Mouse (Mus musculus) retina, adult 2 months (tissue): ENCODE results near the gene Mdh2.

Experiments
- DNase-seq: peaks from one replicate; pipeline ENCODE4 v3.0.0-alpha.2; 2012; ENCODE audit warnings: low read depth, low spot score

Gene Mdh2

DNA sequence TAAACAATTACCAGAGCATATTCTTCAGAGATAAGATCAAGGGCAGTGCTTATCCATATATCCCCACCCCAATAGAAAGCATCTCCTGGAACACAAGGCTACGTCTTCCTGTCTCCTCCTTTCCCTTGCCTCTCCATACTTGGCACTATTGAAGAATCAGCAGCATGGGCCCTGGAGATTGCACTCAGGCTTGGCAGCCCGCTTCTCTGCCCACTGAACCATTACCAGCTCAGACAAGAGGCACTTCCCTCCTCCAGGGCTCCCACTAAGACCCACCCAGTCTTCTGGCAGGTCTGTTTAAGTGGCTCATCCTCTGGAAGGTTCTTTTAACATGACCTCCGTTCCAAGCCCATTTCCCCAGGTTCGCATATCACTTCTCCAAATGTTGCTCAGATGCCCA lies 1.7 kb upstream of the Mdh2 start:
- DNase-seq = no peak

DNA sequence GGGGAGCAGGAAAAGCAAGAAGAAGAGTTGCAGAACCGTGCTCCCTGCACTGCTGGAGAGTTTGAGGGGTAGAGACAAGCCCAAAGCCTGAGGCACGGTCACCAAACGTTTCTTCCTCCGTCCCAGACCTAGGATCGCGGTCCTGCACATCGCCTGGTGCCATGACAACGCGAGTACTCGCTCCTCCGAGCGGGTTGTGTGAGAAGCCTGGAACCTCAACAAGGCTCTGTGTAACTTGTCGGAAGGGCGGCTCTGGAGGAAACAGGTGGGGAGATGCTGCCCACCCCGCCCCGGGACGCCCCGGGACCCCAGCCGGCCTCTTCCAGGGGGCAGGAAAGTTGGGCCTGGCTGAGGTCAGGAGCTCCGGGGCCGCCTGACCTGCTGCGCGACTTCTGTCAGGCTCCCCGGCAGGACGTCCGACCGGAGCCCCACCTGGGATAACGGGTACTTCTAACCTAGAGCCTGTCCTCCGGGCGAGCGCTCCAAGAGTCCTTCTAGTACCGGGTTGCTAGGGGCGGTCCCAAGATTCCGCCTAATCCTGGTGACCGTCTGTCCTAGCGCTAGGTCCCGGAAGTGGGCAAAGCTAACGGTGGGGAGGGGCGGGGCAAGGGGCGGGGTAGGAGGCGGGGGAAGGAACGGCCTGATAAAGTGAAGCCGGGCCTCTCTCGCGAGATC lies 347 bp upstream of the Mdh2 start, which contains the start of gene Styxl1:
Styxl1 (minus strand) TSS at position 590 of the 675 bp plus-strand sequence.
- DNase-seq = no peak

DNA sequence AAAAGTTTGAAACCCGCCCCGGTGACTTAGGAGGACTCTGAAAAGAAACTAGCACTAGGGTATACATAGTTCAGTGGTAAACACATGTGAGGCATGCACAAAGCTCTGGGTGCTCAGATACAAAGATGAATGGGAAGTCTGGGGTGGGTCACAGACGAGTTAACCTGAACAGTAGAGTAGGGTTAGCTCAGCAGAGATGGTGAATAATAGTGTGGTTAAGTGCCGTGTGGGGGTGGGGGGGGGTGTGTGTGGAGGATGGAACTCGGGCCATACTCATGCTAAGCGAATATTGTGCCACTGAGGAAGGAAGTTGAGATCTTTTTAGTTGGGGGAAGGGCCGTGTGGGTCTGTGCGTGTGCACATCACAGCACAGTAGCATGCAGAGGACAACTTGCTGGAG lies 2.1 kb downstream of the Mdh2 start:
- DNase-seq = no peak

DNA sequence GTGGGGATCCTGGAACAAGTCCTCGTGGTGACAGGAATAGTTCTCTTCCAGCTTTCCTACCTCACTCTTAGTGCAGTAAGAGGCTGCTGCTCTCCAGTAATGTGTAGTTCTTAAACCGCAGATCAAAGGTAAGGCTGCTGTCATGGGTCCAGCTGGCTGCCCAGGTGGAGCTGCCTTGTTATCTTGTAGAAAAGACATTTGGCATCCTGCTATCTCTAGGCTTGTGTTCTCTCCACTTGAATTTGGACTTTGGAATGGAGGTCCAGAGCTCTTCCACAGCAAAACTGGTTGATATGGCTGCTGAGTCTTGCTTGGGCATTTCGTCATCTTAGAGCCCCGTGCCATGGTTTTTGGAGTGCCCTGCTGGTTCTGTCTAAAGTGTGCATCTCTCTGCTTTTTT lies 4.6 kb downstream of the Mdh2 start:
- no peak for DNase-seq

GRCm38 (mm10) chr5:135793996-135794858 lies 15.9 kb downstream of the Mdh2 start:
- peak; percentile 83 for DNase-seq

DNA sequence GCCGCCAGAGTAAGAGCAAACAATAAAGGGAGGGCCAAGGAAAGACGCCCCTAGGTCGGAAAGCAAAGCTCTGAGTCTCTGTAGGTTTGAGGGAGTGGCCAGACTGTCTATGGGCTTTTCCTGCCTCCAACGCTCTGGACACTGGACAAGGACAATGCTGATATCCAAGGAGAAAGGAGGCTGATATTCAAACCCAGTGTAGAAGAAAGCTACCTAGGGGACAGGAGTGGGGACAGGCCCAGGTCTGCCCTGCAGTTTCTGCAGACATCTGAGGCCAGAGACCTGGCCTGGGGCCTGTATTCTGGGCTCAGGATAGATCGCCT lies 16.5 kb downstream of the Mdh2 start:
- DNase-seq = no peak

GRCm38 (mm10) chr5:135799746-135800145 lies 21.5 kb downstream of the Mdh2 start:
- DNase-seq = no peak

GRCm38 (mm10) chr5:135800927-135801326 lies 22.6 kb downstream of the Mdh2 start:
- DNase-seq = no peak

GRCm38 (mm10) chr5:135802641-135803040 lies 24.4 kb downstream of the Mdh2 start:
- no peak for DNase-seq

DNA sequence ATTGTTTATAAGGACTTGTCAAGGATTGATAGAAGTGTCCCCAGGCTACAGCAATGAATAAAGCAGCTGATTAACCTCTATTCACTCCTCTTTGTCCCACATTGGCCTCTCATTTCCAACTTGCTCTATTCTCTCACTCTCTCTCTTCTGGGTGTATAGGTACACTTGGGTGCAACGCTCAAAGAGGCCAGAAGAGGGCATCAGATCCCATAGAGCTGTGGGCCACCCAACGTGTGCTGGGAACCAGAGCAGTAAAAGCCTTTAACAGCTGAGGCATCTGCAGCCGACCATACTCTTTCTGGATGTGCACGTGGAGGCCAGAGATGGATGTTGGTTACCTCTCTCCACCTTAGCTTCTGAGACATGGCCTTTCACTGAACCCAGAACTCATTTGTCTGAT lies 24.9 kb downstream of the Mdh2 start:
- no peak for DNase-seq

DNA sequence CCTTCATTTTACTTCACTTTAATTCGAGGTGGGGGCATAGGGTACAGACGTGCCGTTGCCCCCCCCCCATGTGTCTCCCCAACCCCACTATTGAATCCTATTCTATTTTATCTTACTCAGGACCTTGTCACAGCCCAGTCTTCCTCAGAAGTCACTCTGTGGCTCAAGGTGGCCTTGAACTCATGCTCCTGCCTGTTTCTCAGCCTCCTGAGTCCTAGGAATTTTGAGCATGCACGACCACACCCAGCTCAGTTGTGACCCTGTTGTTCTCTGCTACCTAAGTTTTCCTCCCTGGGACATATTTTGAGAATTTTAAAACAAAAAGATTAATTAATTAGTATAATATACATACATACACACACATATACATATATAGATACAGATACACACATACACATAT lies 25.4 kb downstream of the Mdh2 start:
- no peak for DNase-seq

DNA sequence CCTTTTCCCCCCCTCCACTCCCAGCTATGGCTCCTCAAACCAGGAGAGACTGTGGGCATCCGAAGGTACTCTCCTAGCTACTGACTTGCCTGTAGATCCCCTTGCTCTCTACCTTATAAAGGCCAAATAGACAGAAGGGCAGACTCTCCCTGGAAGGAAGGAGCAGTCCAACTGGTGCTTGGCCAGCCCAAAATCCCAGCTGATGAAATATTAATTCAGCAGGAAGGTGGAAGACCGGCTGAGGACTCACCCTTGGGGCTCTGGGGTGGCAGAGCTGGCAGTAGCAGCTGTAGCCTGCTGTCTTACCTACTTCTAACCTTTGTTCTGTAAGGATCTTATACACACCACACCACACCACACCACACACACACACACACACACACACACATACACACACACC lies 26.5 kb downstream of the Mdh2 start:
- DNase-seq = no peak

DNA sequence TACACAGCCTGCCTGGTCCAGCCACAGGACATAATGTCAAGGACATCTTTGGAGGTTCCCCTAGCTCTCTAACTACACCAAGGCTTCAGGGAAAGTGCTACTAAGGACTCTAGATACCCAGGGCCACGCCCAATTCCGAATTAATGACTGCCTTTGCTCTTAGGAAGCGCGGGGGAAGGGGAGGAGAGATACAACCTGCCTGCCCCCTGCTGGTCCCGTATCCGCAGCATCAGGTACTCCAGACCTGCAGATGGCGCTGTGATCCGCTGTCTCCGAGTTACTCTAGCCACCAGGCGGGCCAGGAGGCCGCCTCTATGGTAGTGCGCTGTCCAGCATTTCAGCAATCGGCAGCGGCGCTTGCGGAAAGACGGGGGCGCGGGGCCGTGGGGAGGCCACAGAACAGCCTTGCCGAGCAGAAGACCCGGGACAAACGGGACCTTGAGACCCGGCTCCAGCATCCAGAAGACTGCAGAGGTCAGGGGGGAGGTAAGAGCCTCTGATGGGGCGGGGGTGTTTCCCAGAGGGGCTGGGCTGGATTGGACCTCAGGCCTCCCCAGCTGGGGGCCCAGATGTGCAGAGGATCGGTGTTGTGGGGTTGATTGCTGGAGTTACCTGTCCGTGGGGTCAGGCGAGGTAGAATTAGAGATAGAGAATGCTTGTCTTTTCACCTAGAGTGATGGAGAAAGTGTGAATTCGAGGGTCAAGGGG lies 28.4 kb downstream of the Mdh2 start, which contains the start of gene Srrm3:
Srrm3 (plus strand) TSS at position 336 of the 708 bp plus-strand sequence.
- peak; percentile 92 for DNase-seq

- DNase-seq = no peak
These were observed 29.0 kb downstream of the Mdh2 start for GRCm38 (mm10) chr5:135807263-135807637.

DNA sequence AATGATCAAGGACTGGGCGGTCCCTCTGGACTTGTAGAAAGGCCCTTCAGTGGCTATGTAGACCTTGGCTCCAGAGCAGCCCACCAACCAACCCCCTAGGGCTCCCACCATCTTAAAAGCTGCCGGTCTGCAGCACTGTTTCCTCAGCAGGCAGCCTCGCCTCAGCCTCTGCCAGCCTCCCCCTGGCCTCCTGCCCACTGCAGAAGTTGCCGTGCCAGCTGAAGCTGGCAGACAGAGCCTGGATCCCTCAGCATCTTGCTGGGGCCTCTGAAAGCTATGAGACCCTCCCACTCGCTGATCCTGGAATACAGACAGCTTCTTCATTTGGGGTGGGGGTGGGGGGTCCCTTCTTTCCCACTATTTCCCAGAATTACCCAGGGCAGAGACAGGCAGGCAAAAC lies 34.7 kb downstream of the Mdh2 start:
- no peak for DNase-seq

- no peak for DNase-seq
These were observed 40.2 kb downstream of the Mdh2 start for GRCm38 (mm10) chr5:135818491-135818890.

- no peak for DNase-seq
These were observed 44.1 kb downstream of the Mdh2 start for GRCm38 (mm10) chr5:135822316-135822944.

- no peak for DNase-seq
These were observed 46.2 kb downstream of the Mdh2 start for GRCm38 (mm10) chr5:135824517-135824916.

- DNase-seq = no peak
These were observed 47.9 kb downstream of the Mdh2 start for GRCm38 (mm10) chr5:135826225-135826624.

DNA sequence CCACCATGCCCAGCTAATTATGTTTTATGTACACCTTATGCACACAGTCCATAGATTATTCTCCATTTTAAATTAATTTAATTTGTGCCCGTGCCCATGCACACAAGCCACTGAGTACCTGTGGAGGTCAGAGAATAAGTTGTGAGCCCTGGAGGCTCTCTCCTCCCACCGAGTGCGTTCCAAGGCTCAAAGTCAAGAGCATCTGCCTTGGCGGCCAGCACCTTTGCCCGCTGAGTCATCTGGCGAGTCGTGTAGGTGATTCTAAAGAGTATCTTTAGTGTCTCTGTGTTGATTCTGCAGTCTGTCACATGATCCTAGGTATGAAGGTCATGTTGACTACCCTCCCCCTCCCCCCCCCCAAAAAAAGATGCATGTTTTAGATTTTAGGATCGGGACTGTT lies 51.1 kb downstream of the Mdh2 start:
- no peak for DNase-seq

GRCm38 (mm10) chr5:135832729-135833128 lies 54.4 kb downstream of the Mdh2 start:
- no peak for DNase-seq
